Mouse (Mus musculus): ENCODE results near the gene Sh3bp5. TPM values are rescaled to one million over a fixed set of nuclear protein-coding genes. Genes with fewer than 3 reads are reported as not detected.

The Sh3bp5 gene
- polyA plus RNA-seq, 1 experiment from 2014 or later: 11.3 TPM

- no peak for TF ChIP-seq CTCF (IDR thresholded peaks at IDR 0.05)
- no peaks in the 10 kb centered on the region for H3K27me3 ChIP-seq
- in situ Hi-C loops (cut with MboI; ENCODE audit: low pct_unique_long_range_greater_than_20kb): no loop called here
- ATAC-seq (peak; percentile 60), DNase-seq (ENCODE audit: low read depth, low spot score) (no peak)
- CTCF ChIA-PET: interaction anchor here (0.8 to 1.5 kb wide), 3 partner anchors 9 to 22 kb away, joined by 3 read pairs; no protein-coding TSS in a partner anchor
- POLR2A ChIA-PET: no interaction called here
These were observed 31.9 kb downstream of the Sh3bp5 start for GRCm38 (mm10) chr14:31403995-31404394.

GRCm38 (mm10) chr14:31403556-31403955 lies 32.3 kb downstream of the Sh3bp5 start:
- DNase-seq (ENCODE audit: low read depth, low spot score) (no peak), ATAC-seq (no peak)
- TF ChIP-seq CTCF (IDR thresholded peaks at IDR 0.05): no peak
- ChIA-PET POLR2A (no interaction called here), CTCF (interaction anchor here (0.8 to 1.5 kb wide), 2 partner anchors 9 to 22 kb away, joined by 3 read pairs; no protein-coding TSS in a partner anchor)
- no peaks in the 10 kb centered on the region for H3K27me3 ChIP-seq
- in situ Hi-C loops (cut with MboI; ENCODE audit: low pct_unique_long_range_greater_than_20kb): no loop called here

- DNase-seq (ENCODE audit: low read depth, low spot score) (no peak), ATAC-seq (no peak)
- ChIA-PET CTCF (interaction anchor here (1.5 kb wide), 1 partner anchor 23 kb away, joined by 3 read pairs; no protein-coding TSS in a partner anchor), POLR2A (no interaction called here)
- no peak for TF ChIP-seq CTCF (IDR thresholded peaks at IDR 0.05)
- H3K27me3 ChIP-seq: no peaks in the 10 kb centered on the region
- in situ Hi-C loops (cut with MboI; ENCODE audit: low pct_unique_long_range_greater_than_20kb): no loop called here
These were observed 33.2 kb downstream of the Sh3bp5 start for GRCm38 (mm10) chr14:31402693-31403092.

- H3K27me3 ChIP-seq: no peaks in the 10 kb centered on the region
- no peak for ATAC-seq
- TF ChIP-seq CTCF (IDR thresholded peaks at IDR 0.05): no peak
- POLR2A ChIA-PET: no interaction called here
- DNase-seq (ENCODE audit: low read depth, low spot score): no peak
- CTCF ChIA-PET: no interaction called here
- in situ Hi-C loops (cut with MboI; ENCODE audit: low pct_unique_long_range_greater_than_20kb): no loop called here
These were observed 33.9 kb downstream of the Sh3bp5 start for GRCm38 (mm10) chr14:31401918-31402427.

- ChIA-PET POLR2A (no interaction called here), CTCF (no interaction called here)
- in situ Hi-C loops (cut with MboI; ENCODE audit: low pct_unique_long_range_greater_than_20kb): no loop called here
- no peak for DNase-seq (ENCODE audit: low read depth, low spot score)
- H3K27me3 ChIP-seq: no peaks in the 10 kb centered on the region
- ATAC-seq: no peak
- no peak for TF ChIP-seq CTCF (IDR thresholded peaks at IDR 0.05)
These were observed 35.0 kb downstream of the Sh3bp5 start for GRCm38 (mm10) chr14:31400896-31401295.

- ChIA-PET CTCF (no interaction called here), POLR2A (no interaction called here)
- in situ Hi-C loops (cut with MboI; ENCODE audit: low pct_unique_long_range_greater_than_20kb): no loop called here
- H3K27me3 ChIP-seq: no peaks in the 10 kb centered on the region
- no peak for DNase-seq (ENCODE audit: low read depth, low spot score)
- no peak for ATAC-seq
- TF ChIP-seq CTCF (IDR thresholded peaks at IDR 0.05): no peak
These were observed 35.6 kb downstream of the Sh3bp5 start for GRCm38 (mm10) chr14:31400246-31400645.

- ChIA-PET CTCF (interaction anchor here (1.4 kb wide), 1 partner anchor 15 kb away, joined by 4 read pairs; no protein-coding TSS in a partner anchor), POLR2A (interaction anchor here (0.6 kb wide), 1 partner anchor 47 kb away, joined by 3 read pairs; no protein-coding TSS in a partner anchor)
- in situ Hi-C loops (cut with MboI; ENCODE audit: low pct_unique_long_range_greater_than_20kb): no loop called here
- H3K27me3 ChIP-seq: no peaks in the 10 kb centered on the region
- no peak for DNase-seq (ENCODE audit: low read depth, low spot score)
- TF ChIP-seq CTCF (IDR thresholded peaks at IDR 0.05): no peak
- ATAC-seq: no peak
These were observed 36.6 kb downstream of the Sh3bp5 start for GRCm38 (mm10) chr14:31399271-31399670.

GRCm38 (mm10) chr14:31398819-31399218 lies 37.1 kb downstream of the Sh3bp5 start:
- in situ Hi-C loops (cut with MboI; ENCODE audit: low pct_unique_long_range_greater_than_20kb): no loop called here

GRCm38 (mm10) chr14:31397791-31398595 lies 37.9 kb downstream of the Sh3bp5 start:
- POLR2A ChIA-PET: no interaction called here
- ATAC-seq: peak; percentile 35
- CTCF ChIA-PET: interaction anchor here (1.4 to 2.2 kb wide), 3 partner anchors 9 to 14 kb away, joined by 4 to 5 read pairs (median 4); no protein-coding TSS in a partner anchor
- in situ Hi-C loops (cut with MboI; ENCODE audit: low pct_unique_long_range_greater_than_20kb): no loop called here
- DNase-seq (ENCODE audit: low read depth, low spot score): peak; percentile 47
- no peak for TF ChIP-seq CTCF (IDR thresholded peaks at IDR 0.05)
- H3K27me3 ChIP-seq: no peaks in the 10 kb centered on the region

More at GRCm38 (mm10) chr14:31398819-31399218, 37.1 kb downstream of the Sh3bp5 start:
- no peak for ATAC-seq
- ChIA-PET POLR2A (interaction anchor here (0.6 kb wide), 1 partner anchor 47 kb away, joined by 3 read pairs; no protein-coding TSS in a partner anchor), CTCF (interaction anchor here (1.4 kb wide), 1 partner anchor 15 kb away, joined by 4 read pairs; no protein-coding TSS in a partner anchor)
- TF ChIP-seq CTCF (IDR thresholded peaks at IDR 0.05): no peak
- H3K27me3 ChIP-seq: no peaks in the 10 kb centered on the region
- DNase-seq (ENCODE audit: low read depth, low spot score): no peak

- no peaks in the 10 kb centered on the region for H3K27me3 ChIP-seq
- in situ Hi-C loops (cut with MboI; ENCODE audit: low pct_unique_long_range_greater_than_20kb): no loop called here
- no peak for TF ChIP-seq CTCF (IDR thresholded peaks at IDR 0.05)
- POLR2A ChIA-PET: no interaction called here
- CTCF ChIA-PET: interaction anchor here (1.9 to 2.2 kb wide), 2 partner anchors 9 to 11 kb away, joined by 4 to 5 read pairs; no protein-coding TSS in a partner anchor
- ATAC-seq: no peak
- DNase-seq (ENCODE audit: low read depth, low spot score): no peak
These were observed 38.5 kb downstream of the Sh3bp5 start for GRCm38 (mm10) chr14:31397353-31397752.

- in situ Hi-C loops (cut with MboI; ENCODE audit: low pct_unique_long_range_greater_than_20kb): no loop called here
These were observed 39.5 kb downstream of the Sh3bp5 start for GRCm38 (mm10) chr14:31396428-31396827.

More at GRCm38 (mm10) chr14:31396428-31396827, 39.5 kb downstream of the Sh3bp5 start:
- no peaks in the 10 kb centered on the region for H3K27me3 ChIP-seq
- ATAC-seq (no peak), DNase-seq (ENCODE audit: low read depth, low spot score) (no peak)
- ChIA-PET CTCF (interaction anchor here (1.9 to 2.2 kb wide), 2 partner anchors 10 kb away, joined by 4 to 5 read pairs; no protein-coding TSS in a partner anchor), POLR2A (interaction anchor here (0.6 kb wide), 1 partner anchor 51 kb away, joined by 7 read pairs; no protein-coding TSS in a partner anchor)
- no peak for TF ChIP-seq CTCF (IDR thresholded peaks at IDR 0.05)
